Mouse (Mus musculus): ENCODE data around the gene Gm26897. TPM values are rescaled to one million over a fixed set of nuclear protein-coding genes. Genes with fewer than 3 reads are reported as not detected.

Gene Gm26897
- not detected for polyA plus RNA-seq (2014; fragmentation: Illumina TruSeq; extraction: RNeasy Lipid Tissue Mini Kit (QIAGEN cat#74804); ENCODE audit: low read depth, low replicate concordance)

DNA sequence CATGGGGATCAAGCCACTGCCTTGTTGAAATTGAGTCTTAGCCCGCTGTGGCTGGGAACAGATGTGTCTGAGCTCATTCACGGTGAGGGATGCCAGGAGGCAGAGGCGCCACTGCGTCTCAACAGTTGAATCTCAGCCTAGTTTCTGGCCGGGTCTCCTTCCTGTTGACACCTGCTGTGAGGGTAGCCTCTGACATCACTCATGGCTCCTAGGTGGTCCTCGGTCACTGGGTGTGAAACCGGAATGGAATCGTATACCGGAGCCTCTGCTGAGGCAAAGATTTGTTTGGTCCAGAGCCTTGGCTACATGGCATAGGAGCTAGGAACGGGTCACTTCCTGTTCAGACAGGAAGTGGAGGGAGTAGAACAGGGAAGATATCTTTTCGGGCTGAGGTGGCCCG lies at the start of gene Gm26897:
Gm26897 (plus strand) TSS at position 74 of the 400 bp plus-strand sequence.

Data from testis, adult 10 weeks (tissue).